Mouse (Mus musculus): ENCODE data around the gene Gm45753. TPM values are rescaled to one million over a fixed set of nuclear protein-coding genes. Genes with fewer than 3 reads are reported as not detected.

Gm45753 gene
- polyA plus RNA-seq, 2 experiments = not detected

- Histone ChIP-seq H3K27ac (replicated peaks; ENCODE audit: low read depth, low read length) (no peak overlapping the region), H3K4me3 (replicated peaks; ENCODE audit: low read length) (no peak overlapping the region), H3K27me3 (ENCODE audit: control insufficient read depth, insufficient read depth, low read length) (no peaks in the 10 kb centered on the region), H3K4me2 (replicated peaks; ENCODE audit: low read depth, low read length, severe bottlenecking) (no peak overlapping the region), H3K9me3 (ENCODE audit: control insufficient read depth, low read length) (peaks cover 7% of the 10 kb centered on the region), H3K9ac (ENCODE audit: low read depth, low read length, severe bottlenecking) (no peak overlapping the region), H3K4me1 (ENCODE audit: control insufficient read depth, insufficient read depth, low read length) (no peaks in the 10 kb centered on the region), H3K36me3 (ENCODE audit: control insufficient read depth, insufficient read depth, low read length) (no peaks in the 10 kb centered on the region)
- TF ChIP-seq POLR2A (IDR thresholded peaks at IDR 0.05; ENCODE audit: borderline replicate concordance, extremely low read depth, insufficient read depth, insufficient read length) = no peak
- ATAC-seq (ENCODE audit: low FRiP score, low read depth) = no peak
- DNase-seq (ENCODE audit: low spot score) = no peak
- WGBS = 80% methylated on average over 4 of the region's 4 CpGs
Measured at GRCm38 (mm10) chr8:45264918-45265317, 43.3 kb downstream of the Gm45753 start.

- H3K4me1 ChIP-seq (ENCODE audit: control insufficient read depth, insufficient read depth, low read length) = no peaks in the 10 kb centered on the region
- H3K36me3 ChIP-seq (ENCODE audit: control insufficient read depth, insufficient read depth, low read length) = no peaks in the 10 kb centered on the region
- peaks cover 7% of the 10 kb centered on the region for H3K9me3 ChIP-seq (ENCODE audit: control insufficient read depth, low read length)
- H3K4me3 ChIP-seq (replicated peaks; ENCODE audit: low read length) = no peak overlapping the region
- 78% methylated on average over 3 of the region's 3 CpGs for whole genome bisulfite sequencing
- ATAC-seq (ENCODE audit: low FRiP score, low read depth) = no peak
- no peaks in the 10 kb centered on the region for H3K27me3 ChIP-seq (ENCODE audit: control insufficient read depth, insufficient read depth, low read length)
- TF ChIP-seq POLR2A (IDR thresholded peaks at IDR 0.05; ENCODE audit: borderline replicate concordance, extremely low read depth, insufficient read depth, insufficient read length) = no peak
- H3K4me2 ChIP-seq (replicated peaks; ENCODE audit: low read depth, low read length, severe bottlenecking) = no peak overlapping the region
- no peak for DNase-seq (ENCODE audit: low spot score)
- no peak overlapping the region for H3K27ac ChIP-seq (replicated peaks; ENCODE audit: low read depth, low read length)
- no peak overlapping the region for H3K9ac ChIP-seq (ENCODE audit: low read depth, low read length, severe bottlenecking)
Measured at GRCm38 (mm10) chr8:45262851-45263250, 45.4 kb downstream of the Gm45753 start.

DNA sequence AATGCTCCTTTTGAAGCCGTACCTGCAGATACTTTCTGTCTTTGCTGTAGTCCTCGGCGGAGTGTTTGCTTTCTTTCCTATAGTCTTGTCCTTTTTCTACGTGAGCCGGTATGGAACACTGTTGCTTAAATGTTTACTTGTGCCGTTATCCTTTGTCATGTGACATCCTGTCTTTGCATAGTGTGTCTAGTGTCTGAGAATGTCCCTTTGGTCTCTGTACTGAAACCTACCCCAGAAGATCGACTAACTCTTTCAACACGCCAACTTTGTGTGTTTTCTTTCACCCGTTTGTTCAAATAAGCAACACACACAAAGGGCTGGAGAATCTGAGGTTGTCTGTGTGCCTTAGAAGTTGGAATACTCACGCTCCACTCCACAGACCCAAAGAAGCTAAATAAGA lies 46.3 kb downstream of the Gm45753 start, which contains the start of gene F11:
TSS of gene F11 (minus strand) at position 112 of the 400 bp plus-strand sequence.
- H3K4me1 ChIP-seq (ENCODE audit: control insufficient read depth, insufficient read depth, low read length) = no peaks in the 10 kb centered on the region
- DNase-seq (ENCODE audit: low spot score) = no peak
- no peak within 1 kb of the TSS for H3K4me3 ChIP-seq (replicated peaks; ENCODE audit: low read length)
- no peak for TF ChIP-seq POLR2A (IDR thresholded peaks at IDR 0.05; ENCODE audit: borderline replicate concordance, extremely low read depth, insufficient read depth, insufficient read length)
- peaks cover 7% of the 10 kb centered on the region for H3K9me3 ChIP-seq (ENCODE audit: control insufficient read depth, low read length)
- H3K36me3 ChIP-seq (ENCODE audit: control insufficient read depth, insufficient read depth, low read length) = no peaks in the 10 kb centered on the region
- no peak within 1 kb of the TSS for H3K9ac ChIP-seq (ENCODE audit: low read depth, low read length, severe bottlenecking)
- WGBS = 89% methylated on average over 10 of the region's 10 CpGs
- no peak for ATAC-seq (ENCODE audit: low FRiP score, low read depth)
- no peak within 1 kb of the TSS for H3K4me2 ChIP-seq (replicated peaks; ENCODE audit: low read depth, low read length, severe bottlenecking)
- H3K27me3 ChIP-seq (ENCODE audit: control insufficient read depth, insufficient read depth, low read length) = no peaks in the 10 kb centered on the region
- no peak within 1 kb of the TSS for H3K27ac ChIP-seq (replicated peaks; ENCODE audit: low read depth, low read length)

DNA sequence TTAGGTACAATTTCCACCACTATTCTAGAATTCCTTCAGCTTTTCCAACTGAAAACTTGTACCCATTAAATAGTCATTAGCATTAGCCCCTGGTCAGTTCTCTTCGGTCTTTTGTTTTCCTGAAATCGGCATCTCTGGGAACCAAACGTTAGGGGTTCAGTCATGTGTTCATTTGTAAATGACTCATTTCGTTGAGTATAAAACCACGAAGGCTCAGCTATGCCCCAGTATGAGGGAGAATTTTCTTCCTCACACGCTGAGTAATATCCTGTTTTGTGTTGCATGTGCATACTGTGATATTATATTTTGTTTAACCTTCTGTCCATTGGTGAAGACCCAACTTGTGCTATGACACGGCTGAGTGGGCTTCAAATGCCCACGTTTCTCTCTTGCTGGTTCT lies 49.8 kb downstream of the Gm45753 start:
- Histone ChIP-seq H3K4me1 (ENCODE audit: control insufficient read depth, insufficient read depth, low read length) (no peaks in the 10 kb centered on the region), H3K27ac (replicated peaks; ENCODE audit: low read depth, low read length) (no peak overlapping the region), H3K36me3 (ENCODE audit: control insufficient read depth, insufficient read depth, low read length) (no peaks in the 10 kb centered on the region), H3K27me3 (ENCODE audit: control insufficient read depth, insufficient read depth, low read length) (no peaks in the 10 kb centered on the region), H3K9ac (ENCODE audit: low read depth, low read length, severe bottlenecking) (no peak overlapping the region), H3K9me3 (ENCODE audit: control insufficient read depth, low read length) (no peaks in the 10 kb centered on the region), H3K4me3 (replicated peaks; ENCODE audit: low read length) (no peak overlapping the region), H3K4me2 (replicated peaks; ENCODE audit: low read depth, low read length, severe bottlenecking) (no peak overlapping the region)
- WGBS = 85% methylated on average over 8 of the region's 8 CpGs
- DNase-seq (ENCODE audit: low spot score) (no peak), ATAC-seq (ENCODE audit: low FRiP score, low read depth) (no peak)
- TF ChIP-seq POLR2A (IDR thresholded peaks at IDR 0.05; ENCODE audit: borderline replicate concordance, extremely low read depth, insufficient read depth, insufficient read length) = no peak

GRCm38 (mm10) chr8:45255040-45255439 lies 53.2 kb downstream of the Gm45753 start:
- H3K36me3 ChIP-seq (ENCODE audit: control insufficient read depth, insufficient read depth, low read length) = no peaks in the 10 kb centered on the region
- no peak for TF ChIP-seq POLR2A (IDR thresholded peaks at IDR 0.05; ENCODE audit: borderline replicate concordance, extremely low read depth, insufficient read depth, insufficient read length)
- H3K9ac ChIP-seq (ENCODE audit: low read depth, low read length, severe bottlenecking) = no peak overlapping the region
- ATAC-seq (ENCODE audit: low FRiP score, low read depth) (no peak), DNase-seq (ENCODE audit: low spot score) (no peak)
- H3K27me3 ChIP-seq (ENCODE audit: control insufficient read depth, insufficient read depth, low read length) = no peaks in the 10 kb centered on the region
- WGBS = 71% methylated on average over 12 of the region's 12 CpGs
- H3K9me3 ChIP-seq (ENCODE audit: control insufficient read depth, low read length) = no peaks in the 10 kb centered on the region
- no peaks in the 10 kb centered on the region for H3K4me1 ChIP-seq (ENCODE audit: control insufficient read depth, insufficient read depth, low read length)
- no peak overlapping the region for H3K4me2 ChIP-seq (replicated peaks; ENCODE audit: low read depth, low read length, severe bottlenecking)
- no peak overlapping the region for H3K4me3 ChIP-seq (replicated peaks; ENCODE audit: low read length)
- H3K27ac ChIP-seq (replicated peaks; ENCODE audit: low read depth, low read length) = no peak overlapping the region
